Mouse (Mus musculus): ENCODE measurements around the gene Rps21. TPM values are rescaled to one million over a fixed set of nuclear protein-coding genes. Genes with fewer than 3 reads are reported as not detected.

The Rps21 gene
- total RNA-seq, 2 experiments from 2014 or later: 617 to 738 TPM

DNA sequence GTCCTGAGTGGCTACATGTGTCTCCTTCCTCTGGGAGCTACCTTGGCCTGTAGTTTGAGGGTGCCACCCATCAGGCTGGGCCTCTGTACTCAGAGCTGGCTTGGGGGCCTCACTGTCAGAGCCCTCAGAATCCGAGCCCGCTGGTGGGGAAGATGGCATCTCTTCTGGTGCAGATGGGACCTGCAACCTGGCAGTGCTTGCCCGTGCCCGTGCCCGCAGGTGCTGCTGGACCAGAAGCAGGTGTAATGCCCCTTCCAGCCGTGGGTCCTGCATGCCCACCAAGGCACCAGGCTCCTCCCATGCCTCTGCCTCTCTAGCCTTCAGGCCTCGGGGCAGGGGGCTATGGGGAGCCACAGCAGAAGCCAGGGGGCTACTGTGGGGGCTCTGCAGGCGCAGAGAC, 22.1 kb downstream of the Rps21 start:
- no peak for DNase-seq (ENCODE audit: extremely low spot score in 1 of 2, low spot score in 1 of 2)

- DNase-seq (ENCODE audit: extremely low spot score in 1 of 2, low spot score in 1 of 2): no peak
These were observed 31.8 kb downstream of the Rps21 start for GRCm38 (mm10) chr2:180288966-180289365.

GRCm38 (mm10) chr2:180289440-180290108, 32.4 kb downstream of the Rps21 start, which contains the start of gene Rbbp8nl:
Gene Rbbp8nl (minus strand): TSS chr2:180289879.
- no peak for DNase-seq (ENCODE audit: extremely low spot score in 1 of 2, low spot score in 1 of 2)

- no peak for DNase-seq (ENCODE audit: extremely low spot score in 1 of 2, low spot score in 1 of 2)
These were observed 33.3 kb downstream of the Rps21 start for GRCm38 (mm10) chr2:180290503-180290902.

GRCm38 (mm10) chr2:180291566-180291965, 34.4 kb downstream of the Rps21 start:
- DNase-seq (ENCODE audit: extremely low spot score in 1 of 2, low spot score in 1 of 2): no peak

DNA sequence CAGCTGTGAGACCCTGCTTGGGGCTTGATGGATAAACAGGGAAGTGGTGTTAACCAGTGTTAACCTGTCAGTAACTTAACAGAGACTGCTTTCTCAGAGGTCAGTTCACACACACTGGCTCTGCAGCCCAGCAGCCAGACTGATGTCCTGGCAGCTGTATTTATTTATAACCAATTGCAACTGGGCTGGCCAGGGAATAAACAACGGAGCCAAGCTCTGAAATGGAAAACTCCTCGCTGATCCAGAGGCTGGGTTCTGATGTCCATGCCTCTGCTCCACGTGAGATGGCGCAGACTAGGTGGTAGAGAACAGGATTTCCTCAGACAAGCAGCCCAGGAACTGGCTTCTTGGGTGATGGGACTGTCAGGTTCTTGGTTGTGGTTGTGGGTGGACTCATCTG, 34.8 kb downstream of the Rps21 start:
- no peak for DNase-seq (ENCODE audit: extremely low spot score in 1 of 2, low spot score in 1 of 2)

DNA sequence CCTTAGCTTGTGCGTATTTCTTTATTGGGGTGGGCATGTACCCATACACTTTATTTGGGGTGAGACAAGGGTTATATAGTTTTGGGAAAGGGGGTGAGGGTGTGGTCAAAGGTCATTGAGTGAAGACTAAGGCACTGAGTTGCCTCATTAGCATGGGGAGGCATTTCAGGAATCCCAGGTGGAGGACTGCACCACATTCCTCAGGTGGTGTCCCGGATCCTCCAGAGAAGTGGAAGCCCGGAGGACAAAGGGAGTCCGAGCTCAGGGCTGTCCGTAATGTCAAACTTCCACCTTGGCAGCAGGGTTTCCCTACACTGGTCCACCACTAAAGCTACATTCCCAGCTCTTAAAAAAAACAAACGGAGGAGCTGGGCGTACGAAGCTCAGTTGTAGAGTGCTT, 35.7 kb downstream of the Rps21 start:
- no peak for DNase-seq (ENCODE audit: extremely low spot score in 1 of 2, low spot score in 1 of 2)

GRCm38 (mm10) chr2:180300252-180300651, 43.1 kb downstream of the Rps21 start:
- no peak for DNase-seq (ENCODE audit: extremely low spot score in 1 of 2, low spot score in 1 of 2)

GRCm38 (mm10) chr2:180300771-180301170, 43.6 kb downstream of the Rps21 start:
- DNase-seq (ENCODE audit: extremely low spot score in 1 of 2, low spot score in 1 of 2): no peak

DNA sequence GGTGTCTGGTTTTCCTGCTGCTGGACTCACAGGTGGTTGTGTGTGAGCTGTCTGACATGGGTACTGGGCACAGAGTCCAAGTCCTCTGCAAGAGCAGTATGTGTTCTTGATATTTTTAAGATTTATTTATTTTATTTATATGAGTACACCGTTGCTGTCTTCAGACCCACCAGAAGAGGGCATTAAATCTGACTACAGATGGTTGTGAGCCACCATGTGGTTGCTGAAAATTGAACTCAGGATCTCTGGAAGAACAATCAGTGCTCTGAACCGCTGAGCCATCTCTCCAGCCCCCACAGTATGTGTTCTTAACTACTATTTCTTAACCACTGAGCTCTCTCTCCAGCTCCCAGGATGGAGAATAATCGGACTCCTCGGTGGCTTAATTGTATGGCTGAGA, 45.0 kb downstream of the Rps21 start:
- DNase-seq (ENCODE audit: extremely low spot score in 1 of 2, low spot score in 1 of 2): no peak

DNA sequence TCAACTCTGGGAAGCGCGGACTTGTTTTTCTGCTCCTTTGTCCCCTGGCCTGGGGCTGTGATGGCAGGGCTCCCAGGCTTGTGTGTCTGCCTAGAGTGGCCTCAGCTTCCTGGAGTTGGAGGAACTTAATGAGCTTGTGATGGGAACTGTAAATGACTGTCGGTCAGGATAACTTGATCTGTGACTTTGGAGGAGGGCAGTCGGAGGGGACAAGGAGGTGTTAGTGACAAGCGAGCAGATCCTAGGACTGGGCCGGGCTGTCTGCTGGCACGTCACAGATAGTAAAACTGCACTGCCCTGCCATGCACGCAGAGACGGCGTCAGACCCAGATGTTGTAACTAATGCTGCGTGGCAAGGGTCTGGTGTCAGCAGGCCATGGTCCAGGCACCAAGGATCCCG, 46.3 kb downstream of the Rps21 start:
- no peak for DNase-seq (ENCODE audit: extremely low spot score in 1 of 2, low spot score in 1 of 2)

DNA sequence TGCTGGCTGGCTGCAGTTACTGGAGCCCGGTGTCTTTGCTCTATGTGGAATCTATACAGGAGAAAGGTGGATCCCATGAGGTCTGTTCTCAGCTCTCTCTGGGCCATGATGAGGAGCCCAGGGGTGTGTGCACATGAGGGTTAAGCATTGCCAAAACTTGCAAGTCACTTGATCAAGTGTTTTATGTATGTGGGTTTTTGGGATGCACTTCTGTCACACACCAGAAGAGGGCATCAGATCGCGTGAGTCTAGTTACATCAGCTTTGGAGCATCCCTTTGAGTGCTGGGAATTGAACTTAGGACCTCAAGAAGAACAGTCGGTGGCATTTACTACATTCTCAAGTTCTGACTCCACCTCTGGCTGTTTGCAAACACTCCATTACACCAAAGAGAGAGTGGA, 47.4 kb downstream of the Rps21 start:
- DNase-seq (ENCODE audit: extremely low spot score in 1 of 2, low spot score in 1 of 2): no peak

DNA sequence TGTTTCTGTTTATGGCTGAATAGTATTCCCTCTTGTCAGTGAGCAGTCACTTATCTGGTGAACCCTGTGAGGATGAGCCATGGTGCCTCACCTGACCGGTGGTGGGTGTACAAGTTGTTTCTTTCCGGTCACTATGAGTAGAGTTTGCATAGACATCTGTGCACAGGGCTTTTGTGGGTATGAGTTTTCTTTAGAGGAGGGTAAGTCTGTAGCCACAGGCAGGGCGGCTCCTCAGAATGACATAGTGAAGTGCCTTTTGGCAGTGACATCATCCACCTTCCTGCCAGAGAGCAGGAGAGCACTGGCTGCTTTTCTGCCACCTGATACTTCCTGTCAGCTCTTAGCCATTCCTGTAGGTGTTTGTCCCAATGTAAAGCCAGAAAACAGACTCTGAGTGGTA, 48.3 kb downstream of the Rps21 start:
- no peak for DNase-seq (ENCODE audit: extremely low spot score in 1 of 2, low spot score in 1 of 2)

GRCm38 (mm10) chr2:180306009-180306408, 48.8 kb downstream of the Rps21 start:
- no peak for DNase-seq (ENCODE audit: extremely low spot score in 1 of 2, low spot score in 1 of 2)

GRCm38 (mm10) chr2:180306423-180307168, 49.4 kb downstream of the Rps21 start:
- DNase-seq (ENCODE audit: extremely low spot score in 1 of 2, low spot score in 1 of 2): peak in 1 of 2 experiments; percentile 7

- no peak for DNase-seq (ENCODE audit: extremely low spot score in 1 of 2, low spot score in 1 of 2)
These were observed 50.5 kb downstream of the Rps21 start for GRCm38 (mm10) chr2:180307680-180308079.

Small RNAs within 50 kb of the gene (microRNA-seq; reads per million reads assigned to microRNA genes)
- 0 to 0.18 reads per million in 2 experiments for gene Mir3091

Other genes with a start within 250 kb of the Rps21 start
- 100 to 1,000 TPM; 101 to 108 TPM for gene Lsm14b, start 232.4 kb upstream of the Rps21 start, total RNA-seq (2021)
- 100 to 1,000 TPM; 181 to 185 TPM for gene Psma7, start 214.9 kb upstream of the Rps21 start, total RNA-seq (2021)
- 10 to 100 TPM; 37.7 to 43.3 TPM for gene Ss18l1, start 214.9 kb upstream of the Rps21 start, total RNA-seq (2021)
- gene Mtg2, start 186.8 kb upstream of the Rps21 start, total RNA-seq (2021): 10 to 100 TPM; 17.6 to 17.9 TPM
- 10 to 100 TPM; 45.3 to 50.7 TPM for gene Hrh3, start 152.9 kb upstream of the Rps21 start, total RNA-seq (2021)
- gene Osbpl2, start 138.1 kb upstream of the Rps21 start, total RNA-seq (2021): 10 to 100 TPM; 46.6 to 47.0 TPM
- gene Adrm1, start 85.9 kb upstream of the Rps21 start, total RNA-seq (2021): 100 to 1,000 TPM; 104 to 108 TPM
- 10 to 100 TPM in 1 of 2 experiments, 1 to 10 TPM in 1; 5.7 to 10.2 TPM for gene Lama5, start 31.5 kb upstream of the Rps21 start, total RNA-seq (2021)
- 10 to 100 TPM; 32.3 to 38.2 TPM for gene Cables2, start 16.1 kb downstream of the Rps21 start, total RNA-seq (2021)
- not detected for gene Rbbp8nl, start 32.5 kb downstream of the Rps21 start, total RNA-seq (2021)
- not detected for gene Gata5, start 77.3 kb downstream of the Rps21 start, total RNA-seq (2021)
- gene Slco4a1, start 198.9 kb downstream of the Rps21 start, total RNA-seq (2021): 1 to 10 TPM in 1 of 2 experiments, under 1 TPM in 1; 0.96 to 1.2 TPM
- 1 to 10 TPM; 4.4 TPM for gene Ntsr1, start 242.6 kb downstream of the Rps21 start, total RNA-seq (2021)